Mouse (Mus musculus) embryonic facial prominence, embryonic 11.5 days (tissue): Measurements from ENCODE around the gene Gm14226. TPM values are rescaled to one million over a fixed set of nuclear protein-coding genes. Genes with fewer than 3 reads are reported as not detected.

Experiments used
- ATAC-seq: fragments of 200-750 bp; cut with Nextera tagmentation; replicated peaks from 2 replicates; pipeline ENCODE4 v1.8.0; 2017; ENCODE audit warnings: low read depth; ENCODE audit not compliant: insufficient number of reproducible peaks, low FRiP score, low TSS enrichment
- DNase-seq: peaks from one replicate; pipeline ENCODE4 v3.0.0-alpha.2; 2015; ENCODE audit warnings: low spot score
- H3K27ac ChIP-seq: fragments of 300-500 bp; sonication (generic); replicated peaks from 2 replicates; pipeline ENCODE4 v1.5.1; 2014; ENCODE audit warnings: mild to moderate bottlenecking, low read depth, low read length, control low read depth
- H3K27me3 ChIP-seq: fragments of 300-500 bp; sonication (generic); 2 replicates; pipeline ENCODE4 v1.6.1; 2014; ENCODE audit warnings: mild to moderate bottlenecking, low read length, moderate library complexity, mixed read lengths; ENCODE audit not compliant: control insufficient read depth, insufficient read depth
- H3K36me3 ChIP-seq: fragments of 300-500 bp; sonication (generic); replicated peaks from 2 replicates; pipeline ENCODE4 v1.6.1; 2014; ENCODE audit warnings: low read depth, mild to moderate bottlenecking, low read length, moderate library complexity, mixed read lengths; ENCODE audit not compliant: control insufficient read depth, insufficient read depth
- H3K4me1 ChIP-seq: fragments of 300-500 bp; sonication (generic); 2 replicates; pipeline ENCODE4 v1.6.1; 2014; ENCODE audit warnings: low read length, mixed read lengths; ENCODE audit not compliant: control insufficient read depth, insufficient read depth
- H3K4me2 ChIP-seq: fragments of 300-500 bp; sonication (generic); 2 replicates; pipeline ENCODE4 v1.6.1; 2014; ENCODE audit warnings: low read depth, mild to moderate bottlenecking, control low read depth, low read length, moderate library complexity
- H3K4me3 ChIP-seq: fragments of 300-500 bp; sonication (generic); 2 replicates; pipeline ENCODE4 v1.5.1; 2014; ENCODE audit warnings: low read depth, low read length, control low read depth
- H3K9ac ChIP-seq: fragments of 300-500 bp; sonication (generic); replicated peaks from 2 replicates; pipeline ENCODE4 v1.6.1; 2014; ENCODE audit warnings: mild to moderate bottlenecking, control low read depth, low read length
- H3K9me3 ChIP-seq: fragments of 300-500 bp; sonication (generic); replicated peaks from 2 replicates; pipeline ENCODE4 v1.6.1; 2016; ENCODE audit warnings: mild to moderate bottlenecking, low read length, inconsistent platforms, mixed read lengths; ENCODE audit not compliant: control insufficient read depth
- WGBS: fragments of 180-500 bp; shearing (Covaris S2); extraction: QIAGEN DNeasy Blood & Tissue Kit; methylation state at CpG from one replicate; pipeline ENCODE4 v1.1.7; 2014; 5-methylcytosine and 5-hydroxymethylcytosine counted together
- polyA plus RNA-seq: library from polyadenylated mRNA; unstranded; fragments of >200 nt; fragmentation: Nextera tagmentation; extraction: Ambion mirVana; gene quantifications from 2 replicates; pipeline ENCODE4 v1.2.1, GENCODE M21; 2014

Gm14226 gene
- polyA plus RNA-seq, 1 experiment from 2014 or later: 3.7 TPM

DNA sequence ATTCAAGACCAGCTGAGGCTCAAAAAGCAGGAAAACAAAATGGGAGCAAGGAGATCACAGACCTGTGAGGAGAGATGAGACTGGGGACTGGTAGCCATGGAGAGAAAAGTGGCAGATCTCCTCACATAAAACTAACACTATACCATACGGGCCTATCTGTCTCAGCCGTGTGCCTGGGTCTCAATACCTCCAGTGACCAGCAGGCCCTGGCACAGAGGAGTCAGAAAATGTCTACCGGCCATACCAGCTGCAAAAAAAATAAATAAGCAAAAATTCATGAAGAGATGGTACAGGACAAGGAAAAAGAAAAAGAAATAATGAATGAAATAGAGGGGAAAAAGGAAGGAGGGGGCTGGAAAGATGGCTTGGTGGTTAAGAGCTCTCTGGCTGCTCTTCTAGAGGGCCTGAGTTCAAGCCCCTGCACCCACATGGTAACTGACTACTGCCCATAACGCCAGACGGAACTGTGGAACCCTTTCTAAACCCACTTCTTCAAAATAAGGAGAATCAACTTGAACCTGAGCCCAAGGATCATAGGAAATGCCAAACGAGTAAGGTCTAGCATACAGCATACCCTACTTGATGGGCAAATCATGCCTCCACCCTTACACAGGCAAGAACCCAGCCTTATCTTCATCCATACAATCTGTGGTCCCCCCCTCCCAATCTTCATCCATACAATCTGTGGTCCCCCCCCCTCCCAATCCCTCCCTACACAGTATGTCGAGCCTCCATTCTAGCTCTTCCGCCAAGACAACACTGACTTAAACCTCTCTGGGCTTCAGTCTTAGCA is 54.5 kb downstream of the Gm14226 start:
- H3K9ac ChIP-seq: no peak overlapping the region
- DNase-seq: no peak
- no peaks in the 10 kb centered on the region for H3K27me3 ChIP-seq
- H3K4me1 ChIP-seq: no peaks in the 10 kb centered on the region; the same call in none of the 2 replicates
- H3K9me3 ChIP-seq: no peaks in the 10 kb centered on the region
- WGBS: 82% methylated on average over 8 of the region's 8 CpGs
- H3K36me3 ChIP-seq: no peaks in the 10 kb centered on the region
- H3K27ac ChIP-seq: no peak overlapping the region
- peak overlapping the region; percentile 7; the same call in 1 of the 2 replicates for H3K4me2 ChIP-seq
- no peak overlapping the region; the same call in 1 of the 2 replicates for H3K4me3 ChIP-seq
- ATAC-seq: no peak

DNA sequence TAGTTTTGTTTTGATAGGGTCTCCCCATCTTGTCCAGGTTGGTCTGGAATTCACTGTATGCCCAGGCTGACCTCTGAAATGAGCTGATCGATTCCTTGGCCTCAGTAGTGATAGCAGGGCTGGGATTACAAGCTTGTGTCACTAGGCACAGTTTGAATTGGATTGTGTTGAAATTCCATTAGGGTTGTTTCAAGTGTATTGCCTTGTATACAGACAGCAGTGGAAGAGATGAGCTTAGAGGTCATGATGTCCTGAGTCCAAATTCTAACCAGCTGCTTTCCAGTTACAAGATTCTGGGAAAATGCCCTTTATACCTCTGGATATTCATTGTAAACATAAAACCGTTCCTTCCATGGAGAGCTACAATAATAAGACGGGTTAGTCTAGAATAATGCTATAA is 55.3 kb downstream of the Gm14226 start:
- Histone ChIP-seq H3K4me3 (peak overlapping the region; percentile 76), H3K4me1 (no peaks in the 10 kb centered on the region; the same call in none of the 2 replicates), H3K27ac (peak overlapping the region; percentile 70; the same call in 1 of the 2 replicates), H3K36me3 (no peaks in the 10 kb centered on the region), H3K9ac (peak overlapping the region; percentile 86), H3K9me3 (no peaks in the 10 kb centered on the region), H3K4me2 (peak overlapping the region; percentile 58), H3K27me3 (no peaks in the 10 kb centered on the region)
- no peak for ATAC-seq
- no peak for DNase-seq
- WGBS: 28% methylated on average over 3 of the region's 3 CpGs

DNA sequence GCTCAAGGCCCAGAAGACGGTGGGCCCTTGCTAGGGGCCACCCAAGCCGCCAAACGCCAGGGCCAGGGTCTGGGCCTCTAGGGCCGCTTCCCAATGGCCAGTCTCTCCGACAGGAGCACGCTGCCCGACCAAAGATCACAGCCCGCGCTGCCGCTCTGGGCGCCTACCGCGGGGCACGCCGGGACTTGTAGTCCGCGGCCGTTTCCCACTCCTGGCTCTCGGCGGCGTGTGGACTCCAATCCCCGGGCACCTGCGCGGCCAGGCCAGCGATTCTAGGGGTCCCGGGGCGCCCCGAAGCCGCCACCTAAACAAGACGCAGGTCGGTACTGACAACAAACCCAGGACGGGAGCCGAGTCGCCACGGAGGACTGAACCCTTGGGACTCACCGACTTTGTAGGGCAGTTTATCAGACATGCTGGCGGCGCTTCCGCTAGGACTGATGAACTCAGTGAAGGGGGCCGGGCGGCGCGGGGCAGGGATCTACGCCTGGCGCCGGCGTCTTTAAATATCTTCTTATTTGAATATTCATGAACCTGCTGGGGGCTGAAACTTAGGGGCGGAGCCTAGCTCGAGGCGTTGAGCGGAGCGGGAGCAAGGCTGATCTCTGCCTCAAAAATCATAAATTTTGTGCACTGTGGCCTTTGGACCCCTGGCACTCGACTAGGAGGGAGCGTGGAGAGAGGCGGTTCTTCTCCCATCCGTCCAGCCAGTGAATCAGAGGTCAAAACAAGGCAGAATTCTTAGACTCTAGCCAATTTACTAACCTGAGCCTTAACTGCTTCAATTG is 56.1 kb downstream of the Gm14226 start, which contains the start of gene Ahcy:
Gene Ahcy (minus strand): TSS at position 520 of the 788 bp plus-strand sequence.
- WGBS: under 1% methylated on average over 56 of the region's 56 CpGs
- Histone ChIP-seq H3K4me3 (peak within 1 kb of the TSS; percentile 76), H3K27me3 (no peaks in the 10 kb centered on the region), H3K27ac (peak within 1 kb of the TSS; percentile 70), H3K4me2 (peak within 1 kb of the TSS; percentile 58), H3K9ac (peak within 1 kb of the TSS; percentile 86), H3K9me3 (no peaks in the 10 kb centered on the region), H3K36me3 (no peaks in the 10 kb centered on the region), H3K4me1 (no peaks in the 10 kb centered on the region; the same call in none of the 2 replicates)
- peak; percentile 93 for ATAC-seq
- DNase-seq: peak; percentile 95

- no peaks in the 10 kb centered on the region for H3K27me3 ChIP-seq
- no peaks in the 10 kb centered on the region; the same call in none of the 2 replicates for H3K4me1 ChIP-seq
- no peaks in the 10 kb centered on the region for H3K9me3 ChIP-seq
- H3K9ac ChIP-seq: peak overlapping the region; percentile 86
- peak overlapping the region; percentile 44 for H3K4me2 ChIP-seq
- peak overlapping the region; percentile 70 for H3K27ac ChIP-seq
- peak overlapping the region; percentile 76 for H3K4me3 ChIP-seq
- 14% methylated on average over 12 of the region's 12 CpGs for WGBS
- DNase-seq (peak; percentile 65), ATAC-seq (peak; percentile 29)
- H3K36me3 ChIP-seq: no peaks in the 10 kb centered on the region
These were observed 56.8 kb downstream of the Gm14226 start for GRCm38 (mm10) chr2:155074766-155075330.

DNA sequence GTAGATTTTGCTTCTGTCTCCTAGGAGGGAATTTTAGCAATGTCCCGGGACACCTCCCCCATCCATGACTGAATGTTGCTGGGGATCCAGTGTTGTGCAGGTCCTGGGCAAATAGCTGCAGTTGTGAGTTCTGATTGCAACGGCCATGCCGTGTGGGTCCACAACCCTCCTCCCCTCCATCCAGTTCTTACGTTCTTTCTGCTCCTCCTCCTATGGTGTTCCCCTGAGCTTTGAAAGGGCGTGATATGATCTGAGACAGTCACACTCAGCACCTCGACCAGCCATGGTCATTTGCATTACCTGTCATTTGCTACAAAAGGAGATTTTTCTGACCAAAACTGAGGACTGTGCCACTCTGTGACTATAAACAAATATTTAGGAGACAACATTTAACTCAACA is 57.6 kb downstream of the Gm14226 start:
- Histone ChIP-seq H3K36me3 (no peaks in the 10 kb centered on the region), H3K4me3 (no peak overlapping the region), H3K27me3 (no peaks in the 10 kb centered on the region), H3K4me2 (no peak overlapping the region), H3K9ac (no peak overlapping the region), H3K4me1 (no peaks in the 10 kb centered on the region; the same call in none of the 2 replicates), H3K9me3 (no peaks in the 10 kb centered on the region), H3K27ac (no peak overlapping the region)
- 82% methylated on average over 6 of the region's 6 CpGs for WGBS
- ATAC-seq: no peak
- no peak for DNase-seq

Other genes with a start within 250 kb of the Gm14226 start
- gene Gm14214, start 248.2 kb upstream of the Gm14226 start, polyA plus RNA-seq: not detected in 2 replicates
- gene Raly, start 227.2 kb upstream of the Gm14226 start, polyA plus RNA-seq: 67.2 and 80.0 TPM in 2 replicates
- 3.3 and 4.4 TPM in 2 replicates for gene a, start 226.9 kb upstream of the Gm14226 start, polyA plus RNA-seq
- 146 and 183 TPM in 2 replicates for gene Eif2s2, start 125.3 kb upstream of the Gm14226 start, polyA plus RNA-seq
- gene Ahcy, start 56.2 kb downstream of the Gm14226 start, polyA plus RNA-seq: 97.6 and 100.0 TPM in 2 replicates
- gene Itch, start 115.2 kb downstream of the Gm14226 start, polyA plus RNA-seq: 51.1 and 55.7 TPM in 2 replicates
- gene Dynlrb1, start 218.3 kb downstream of the Gm14226 start, polyA plus RNA-seq: 515 and 533 TPM in 2 replicates